ENCODE assay signal across 8 mouse cellular contexts in the genomic region with DNA sequence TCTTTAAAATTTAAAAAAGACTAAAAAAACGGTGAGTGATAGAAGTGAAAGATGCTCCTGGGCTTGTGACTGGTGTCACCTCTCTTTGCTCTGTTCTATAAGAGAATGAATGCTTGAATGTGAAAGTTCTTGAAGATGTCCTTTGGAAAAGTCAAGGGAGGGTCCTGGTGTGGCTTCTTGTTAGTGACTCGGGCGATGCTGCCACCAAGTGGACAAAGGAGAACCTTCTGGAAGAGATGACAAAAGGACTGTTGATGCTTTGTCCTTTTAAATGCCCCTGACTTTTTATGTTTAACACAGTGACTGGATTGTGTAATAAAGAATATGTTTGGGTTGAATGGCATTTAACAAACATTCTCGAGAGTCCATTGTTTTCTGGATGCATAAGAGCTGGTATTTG. TPM values are rescaled to one million over a fixed set of nuclear protein-coding genes. Genes with fewer than 3 reads are reported as not detected.
DNase-seq lines count a peak whose midpoint lies in the region; ATAC-seq and TF ChIP-seq lines count a peak whose summit lies in the region.

No protein-coding gene starts in this region.

- 18% methylated on average over 4 of the region's 4 CpGs for WGBS in kidney, adult 2 months
- 22% methylated on average over 4 of the region's 4 CpGs for WGBS in kidney, embryonic 15.5 days

- no peaks in the 10 kb centered on the region for H3K36me3 ChIP-seq in kidney, adult 2 months (ENCODE audit: control insufficient read depth, insufficient read depth, low read length)
- H3K36me3 ChIP-seq in kidney, embryonic 15.5 days: no peaks in the 10 kb centered on the region

- no peak for ATAC-seq in kidney, embryonic 15.5 days (replicated peaks; ENCODE audit: low FRiP score)
- no peak for ATAC-seq in erythroid progenitor cell, adult 5-6 weeks (replicated peaks; ENCODE audit: low FRiP score, poor library complexity, severe bottlenecking)

- no peaks in the 10 kb centered on the region for H3K9me3 ChIP-seq in kidney, embryonic 15.5 days (replicated peaks)

- peak; percentile 65 for TF ChIP-seq CTCF in kidney, adult 2 months (conservative IDR thresholded peaks at IDR 0.05; ENCODE audit: insufficient read depth, insufficient read length, low read depth, low read length)

- no peak overlapping the region for H3K4me2 ChIP-seq in kidney, embryonic 15.5 days

- H3K27me3 ChIP-seq in kidney, adult 2 months (replicated peaks; ENCODE audit: control insufficient read depth, insufficient read depth, low read length): no peaks in the 10 kb centered on the region
- no peaks in the 10 kb centered on the region for H3K27me3 ChIP-seq in kidney, embryonic 15.5 days

- H3K9ac ChIP-seq in kidney, embryonic 15.5 days: no peak overlapping the region

- intact Hi-C loops in heart, postnatal 10 days (cut with DNase I): loop anchor here (10.0 kb wide), 3 partner anchors 59 to 289 kb away; no protein-coding TSS in a partner anchor
- intact Hi-C loops in left cerebral cortex, postnatal 14 days (cut with DNase I): loop anchor here (5.0 kb wide), 1 partner anchor 57 kb away; no protein-coding TSS in a partner anchor

- peak; percentile 84 for DNase-seq in kidney, adult 2 months
- DNase-seq in MN1 (ENCODE audit: low spot score): peak; percentile 70
- DNase-seq in c-Kit-positive CD71-negative TER-119-negative erythroid progenitor cells, embryonic 14.5 days (ENCODE audit: low read depth): peak; percentile 41
- DNase-seq in heart, postnatal 10 days: peak; percentile 62 to 68
- DNase-seq in left cerebral cortex, postnatal 14 days (ENCODE audit: low spot score in 2 of 2): peak; percentile 45 to 66
- DNase-seq in ovary, postnatal 36 days (ENCODE audit: low spot score): peak; percentile 43

- H3K4me3 ChIP-seq in kidney, adult 2 months (ENCODE audit: insufficient read depth, low read depth, low read length): no peak overlapping the region
- no peak overlapping the region for H3K4me3 ChIP-seq in kidney, embryonic 15.5 days (replicated peaks)

- H3K4me1 ChIP-seq in kidney, adult 2 months (ENCODE audit: control insufficient read depth, insufficient read depth, low read length): peaks cover 4% of the 10 kb centered on the region; the same call in 1 of the 2 replicates
- H3K4me1 ChIP-seq in kidney, embryonic 15.5 days: no peaks in the 10 kb centered on the region

- H3K27ac ChIP-seq in kidney, adult 2 months (ENCODE audit: insufficient read depth, low read depth, low read length): no peak overlapping the region
- H3K27ac ChIP-seq in kidney, embryonic 15.5 days: no peak overlapping the region

- TF ChIP-seq POLR2A in kidney, adult 2 months (IDR thresholded peaks at IDR 0.05; ENCODE audit: low read depth, low read length): no peak

RNA-seq across cellular contexts. Expression of a gene that starts 45.9 kb away (rescaled TPM):
- not detected in 2 replicates for polyA plus RNA-seq in kidney, adult 2 months (2012; rRNA removed)
- polyA plus RNA-seq in kidney, embryonic 15.5 days (2015; fragmentation: Nextera tagmentation; extraction: Ambion mirVana): not detected in 2 replicates
- not detected for total RNA-seq in heart, postnatal 10 days (2021)
- total RNA-seq in left cerebral cortex, postnatal 14 days (2021): not detected
- total RNA-seq in erythroid progenitor cell, adult 5-6 weeks (2015; ENCODE audit: low replicate concordance): not detected in 2 replicates
- not detected in 2 replicates for total RNA-seq in erythroid progenitor cell, adult 5-6 weeks (2017; ENCODE audit: low replicate concordance)
